Mouse (Mus musculus): ENCODE results near the gene C730034F03Rik.

DNA sequence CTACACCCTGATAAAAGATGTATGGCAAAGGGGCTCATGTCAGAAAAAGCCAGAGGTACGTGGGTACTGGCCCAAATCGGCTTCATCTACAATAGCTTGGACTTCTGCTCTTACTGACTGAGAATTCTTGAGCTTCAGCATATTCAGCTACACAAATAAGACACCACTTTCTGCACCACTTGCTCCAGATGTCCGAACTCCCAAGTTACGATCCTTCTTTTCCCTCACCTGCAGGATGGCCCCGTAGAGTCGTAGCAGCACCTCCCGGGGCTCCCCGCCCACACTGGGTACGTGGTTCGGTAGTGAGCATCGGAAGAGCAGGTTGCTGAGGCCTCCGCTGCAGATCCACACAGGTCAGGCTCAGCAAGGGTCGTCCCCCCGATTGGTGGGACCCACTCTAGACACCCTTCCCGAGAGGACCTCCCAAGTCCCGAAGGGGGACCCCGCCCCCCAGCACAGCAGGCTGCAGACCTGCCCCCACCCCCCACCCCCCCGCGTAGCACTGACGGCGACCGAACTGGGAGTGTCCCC lies 503 bp upstream of the C730034F03Rik start:
- TF ChIP-seq CTCF (IDR thresholded peaks at IDR 0.05; ENCODE audit: insufficient read depth, low read length) (no peak), POLR2A (IDR thresholded peaks at IDR 0.05; ENCODE audit: borderline replicate concordance, extremely low read depth, low read depth, low read length) (no peak)
